Mouse (Mus musculus): ENCODE results near the gene Itpkc.

GRCm38 (mm10) chr7:27237527-27237926, 9.1 kb upstream of the Itpkc start:
- no peak for TF ChIP-seq GATA1 (IDR thresholded peaks at IDR 0.05; ENCODE audit: borderline replicate concordance, low read length)
- no peak for TF ChIP-seq FLI1 (IDR thresholded peaks at IDR 0.05; ENCODE audit: low read length)

Data from megakaryocyte, embryonic 14.5 days (primary cell).